Comparison of ENCODE assay signal across 18 mouse cellular contexts in genomic region chr2:166147930-166148651, GRCm38 (mm10). TPM values are rescaled to one million over a fixed set of nuclear protein-coding genes. Genes with fewer than 3 reads are reported as not detected.
DNase-seq lines count a peak whose midpoint lies in the region; ATAC-seq lines count a peak whose summit lies in the region.
"Had no signal": no experiment of that assay in that cellular context is flagged by ENCODE, and none has a peak within 500 bp of the region (broad histone marks: within the 10 kb centered on the region; RNA-seq: fewer than 3 reads in every experiment).

No protein-coding gene starts in this region.

- H3K27ac ChIP-seq in heart, embryonic 10.5 days: peak overlapping the region; percentile 62; the same call in 1 of the 2 replicates
- peak overlapping the region; percentile 72 for H3K27ac ChIP-seq in embryonic facial prominence, embryonic 11.5 days (replicated peaks; ENCODE audit: low read depth, low read length)
- H3K27ac ChIP-seq in limb, embryonic 11.5 days (replicated peaks; ENCODE audit: low read depth, low read length): peak overlapping the region; percentile 88

- no peaks in the 10 kb centered on the region; the same call in 1 of the 2 replicates for H3K36me3 ChIP-seq in heart, embryonic 10.5 days
- H3K36me3 ChIP-seq in embryonic facial prominence, embryonic 11.5 days (replicated peaks; ENCODE audit: control insufficient read depth, insufficient read depth, low read depth, low read length): no peaks in the 10 kb centered on the region
- H3K36me3 ChIP-seq in limb, embryonic 11.5 days (ENCODE audit: control insufficient read depth, insufficient read depth, low read length): peaks cover 2% of the 10 kb centered on the region; the same call in 1 of the 2 replicates
- H3K36me3 ChIP-seq: G1E; hindbrain, embryonic 13.5 days had no signal

- H3K4me1 ChIP-seq in heart, embryonic 10.5 days: peaks cover 97% of the 10 kb centered on the region
- peaks cover 21% of the 10 kb centered on the region for H3K4me1 ChIP-seq in embryonic facial prominence, embryonic 11.5 days (ENCODE audit: control insufficient read depth, insufficient read depth, low read length)
- H3K4me1 ChIP-seq in limb, embryonic 11.5 days (ENCODE audit: control insufficient read depth, insufficient read depth, low read length): peaks cover 92% of the 10 kb centered on the region

- H3K9me3 ChIP-seq in heart, embryonic 10.5 days: no peaks in the 10 kb centered on the region
- no peaks in the 10 kb centered on the region for H3K9me3 ChIP-seq in embryonic facial prominence, embryonic 11.5 days (replicated peaks; ENCODE audit: control insufficient read depth, low read length)
- H3K9me3 ChIP-seq in limb, embryonic 11.5 days (ENCODE audit: control insufficient read depth, low read length): no peaks in the 10 kb centered on the region
- H3K9me3 ChIP-seq: hindbrain, embryonic 13.5 days had no signal

- H3K27me3 ChIP-seq in heart, embryonic 10.5 days (ENCODE audit: insufficient read depth, poor library complexity, severe bottlenecking): no peaks in the 10 kb centered on the region
- H3K27me3 ChIP-seq in embryonic facial prominence, embryonic 11.5 days (ENCODE audit: control insufficient read depth, insufficient read depth, low read length): no peaks in the 10 kb centered on the region; the same call in 1 of the 2 replicates
- no peaks in the 10 kb centered on the region for H3K27me3 ChIP-seq in limb, embryonic 11.5 days (ENCODE audit: control insufficient read depth, insufficient read depth, low read length)

- no peak for DNase-seq in heart, embryonic 10.5 days (ENCODE audit: low spot score)
- no peak for DNase-seq in heart, adult 8-10 months (ENCODE audit: low spot score)
- DNase-seq in lung, adult 18-20 months: peak; percentile 32 to 46
- DNase-seq in lung, postnatal 25 days (ENCODE audit: low spot score): no peak
- no peak for DNase-seq in embryonic facial prominence, embryonic 11.5 days (ENCODE audit: low spot score)
- DNase-seq in limb, embryonic 11.5 days (ENCODE audit: low spot score): no peak
- DNase-seq in left cerebral cortex, postnatal 25 days (ENCODE audit: low spot score in 2 of 2): no peak
- no peak for DNase-seq in spleen, adult 12 weeks (ENCODE audit: low spot score)
- DNase-seq: adrenal gland, postnatal 36 days; B cell, adult 2 months; cerebellum, adult 11 months; kidney, adult 9 months; lung, postnatal 10 days; thymus, postnatal 4 days had no signal

- H3K4me2 ChIP-seq in embryonic facial prominence, embryonic 11.5 days (ENCODE audit: low read depth, low read length): no peak overlapping the region
- no peak overlapping the region for H3K4me2 ChIP-seq in limb, embryonic 11.5 days (ENCODE audit: low read depth, severe bottlenecking)
- H3K4me2 ChIP-seq: hindbrain, embryonic 13.5 days; liver, embryonic 11.5 days; midbrain, embryonic 11.5 days had no signal

- no peak overlapping the region for H3K4me3 ChIP-seq in heart, embryonic 10.5 days
- H3K4me3 ChIP-seq in embryonic facial prominence, embryonic 11.5 days (ENCODE audit: low read depth, low read length): no peak overlapping the region
- no peak overlapping the region for H3K4me3 ChIP-seq in limb, embryonic 11.5 days (ENCODE audit: low read depth, low read length)
- H3K4me3 ChIP-seq: hindbrain, embryonic 13.5 days had no signal

- 69% methylated on average over 10 of the region's 10 CpGs for WGBS in heart, embryonic 10.5 days
- WGBS in embryonic facial prominence, embryonic 11.5 days: 75% methylated on average over 10 of the region's 10 CpGs
- WGBS in limb, embryonic 11.5 days: 84% methylated on average over 10 of the region's 10 CpGs

- ATAC-seq in embryonic facial prominence, embryonic 11.5 days (replicated peaks; ENCODE audit: insufficient number of reproducible peaks, low FRiP score, low TSS enrichment, low read depth): no peak
- ATAC-seq in limb, embryonic 11.5 days (ENCODE audit: insufficient number of reproducible peaks, low FRiP score, low TSS enrichment, low read depth): no peak

- H3K9ac ChIP-seq in embryonic facial prominence, embryonic 11.5 days (replicated peaks; ENCODE audit: low read length): 0 out of 2 replicates have a peak overlapping the region, but pooled peaks have one; percentile 18
- H3K9ac ChIP-seq in limb, embryonic 11.5 days (ENCODE audit: low read length): no peak overlapping the region

- intact Hi-C loops in left cerebral cortex, postnatal 25 days (cut with DNase I): no loop called here

RNA-seq across cellular contexts. Expression of gene Sulf2, which starts 7.4 kb away (rescaled TPM):
- polyA plus RNA-seq in heart, embryonic 10.5 days (2016; fragmentation: Nextera tagmentation; extraction: Ambion mirVana): 94.7 and 103 TPM in 2 replicates
- total RNA-seq in heart, adult 8-10 months (2022): 10 to 100 TPM; 35.9 to 47.8 (median 41.1) TPM
- 166 and 168 TPM in 2 replicates for polyA plus RNA-seq in embryonic facial prominence, embryonic 11.5 days (2014; fragmentation: Nextera tagmentation; extraction: Ambion mirVana)
- 193 and 210 TPM in 2 replicates for polyA plus RNA-seq in limb, embryonic 11.5 days (2014; fragmentation: Nextera tagmentation; extraction: Ambion mirVana)
- total RNA-seq in left cerebral cortex, postnatal 25 days (2021): 100 to 1,000 TPM; 104 to 114 TPM
- polyA plus RNA-seq: G1E had no signal

Comparison
In these comparisons a context has a peak if more than half of its experiments do, and no peak if none do; other contexts are left out.
1. DNase-seq: peak in lung, adult 18-20 months (2 of 2); none in heart, embryonic 10.5 days (single experiment), heart, adult 8-10 months (single experiment), lung, postnatal 25 days (single experiment), embryonic facial prominence, embryonic 11.5 days (single experiment), limb, embryonic 11.5 days (single experiment), left cerebral cortex, postnatal 25 days (0 of 2) and spleen, adult 12 weeks (single experiment).
2. Peak in every context shown above with its lines, with median percentiles within 50 percentile points of each other: H3K27ac ChIP-seq.